ENCODE assay signal across 30 mouse cellular contexts in the genomic region with DNA sequence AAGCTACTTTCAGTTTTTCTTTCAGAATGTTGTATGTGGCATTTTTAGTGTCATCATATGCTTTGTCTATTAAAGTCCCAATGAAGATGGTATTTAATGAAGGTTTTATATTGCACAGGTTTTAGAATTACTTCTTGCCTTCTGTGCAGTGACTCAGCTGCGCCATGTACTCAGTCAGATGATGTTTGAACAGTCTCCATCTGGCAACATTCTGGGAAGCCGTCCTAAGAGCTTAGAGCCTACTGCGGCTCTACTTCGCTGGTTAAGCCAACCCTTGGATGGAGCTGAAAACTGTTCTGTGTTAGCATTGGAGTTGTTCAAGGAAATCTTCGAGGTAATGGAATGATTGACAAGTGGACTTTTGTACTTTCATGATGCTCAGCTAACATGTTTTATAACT. TPM values are rescaled to one million over a fixed set of nuclear protein-coding genes. Genes with fewer than 3 reads are reported as not detected.
DNase-seq lines count a peak whose midpoint lies in the region; ATAC-seq and TF ChIP-seq lines count a peak whose summit lies in the region.
"Had no signal": no experiment of that assay in that cellular context is flagged by ENCODE, and none has a peak within 500 bp of the region (broad histone marks: within the 10 kb centered on the region; RNA-seq: fewer than 3 reads in every experiment).

No protein-coding gene starts in this region.

- ATAC-seq in CD4-positive, CD25-positive, alpha-beta regulatory T cell, adult 4 months, result peak; percentile 22
- no peak for ATAC-seq in monocyte, adult 5-6 weeks (replicated peaks; ENCODE audit: insufficient number of reproducible peaks, low FRiP score, low TSS enrichment, poor library complexity, severe bottlenecking)
- ATAC-seq: forebrain, embryonic 14.5 days; liver, embryonic 12.5 days; liver, postnatal 0 days had no signal

- DNase-seq in layer of hippocampus, adult 18-20 months (ENCODE audit: low spot score in 2 of 2), result peak; percentile 46 to 78
- no peak for DNase-seq in layer of hippocampus, postnatal 25 days (ENCODE audit: extremely low spot score in 1 of 2, low spot score in 1 of 2)
- peak; percentile 9 for DNase-seq in brain, embryonic 14.5 days (ENCODE audit: low read depth)
- DNase-seq in layer of hippocampus, adult 9-11 months, result peak; percentile 64
- DNase-seq in spleen, adult 12 weeks (ENCODE audit: low spot score), result no peak
- DNase-seq: adrenal gland, postnatal 36 days; cerebellum, adult 9-11 months; embryo, embryonic 11 days; gastrocnemius, postnatal 10 days; heart, postnatal 10 days; kidney, adult 18-20 months; kidney, postnatal 36 days; liver, postnatal 0 days; lung, postnatal 36 days; thymus, postnatal 14 days had no signal

- TF ChIP-seq CTCF in brain, embryonic 14.5 days (IDR thresholded peaks at IDR 0.05; ENCODE audit: borderline replicate concordance, extremely low read depth, insufficient read depth, insufficient read length), result no peak

- TF ChIP-seq POLR2A in brain, embryonic 14.5 days (IDR thresholded peaks at IDR 0.05; ENCODE audit: borderline replicate concordance, extremely low read depth, insufficient read depth, insufficient read length, poor library complexity, severe bottlenecking), result no peak

RNA-seq across cellular contexts. Expression of gene Cip2a, which starts 10.2 kb away (rescaled TPM):
- total RNA-seq in layer of hippocampus, adult 18-20 months (2021), result 1 to 10 TPM; 1.0 to 1.7 TPM
- total RNA-seq in layer of hippocampus, postnatal 25 days (2021), result 1 to 10 TPM; 1.6 to 2.5 TPM
- 1 to 10 TPM; 4.5 to 5.5 TPM for polyA plus RNA-seq in CD4-positive, CD25-positive, alpha-beta regulatory T cell, adult 4 months (2017; shearing (Covaris generic))
- polyA plus RNA-seq in brain, embryonic 14.5 days (2012; rRNA removed), result 15.0 and 23.6 TPM in 2 replicates
- 7.2 to 12.8 TPM (median 8.2 TPM) in 3 replicates for total RNA-seq in monocyte, adult 5-6 weeks (2017)

RNA-seq across cellular contexts. Expression of gene Dzip3, which starts 10.2 kb away (rescaled TPM):
- 10 to 100 TPM; 77.4 to 81.7 TPM for total RNA-seq in layer of hippocampus, adult 18-20 months (2021)
- 10 to 100 TPM; 80.1 to 82.7 TPM for total RNA-seq in layer of hippocampus, postnatal 25 days (2021)
- 1 to 10 TPM; 5.4 to 5.6 TPM for polyA plus RNA-seq in CD4-positive, CD25-positive, alpha-beta regulatory T cell, adult 4 months (2017; shearing (Covaris generic))
- 92.6 and 94.8 TPM in 2 replicates for polyA plus RNA-seq in brain, embryonic 14.5 days (2012; rRNA removed)
- total RNA-seq in monocyte, adult 5-6 weeks (2017), result 8.8 to 18.0 TPM (median 15.0 TPM) in 3 replicates

RNA-seq across cellular contexts. Expression of gene Myh15, which starts 53.1 kb away (rescaled TPM):
- total RNA-seq in layer of hippocampus, adult 18-20 months (2021), result under 1 TPM; 0.63 to 0.89 TPM
- total RNA-seq in layer of hippocampus, postnatal 25 days (2021), result under 1 TPM; 0.75 to 0.86 TPM
- under 1 TPM; 0.32 to 0.44 TPM for polyA plus RNA-seq in CD4-positive, CD25-positive, alpha-beta regulatory T cell, adult 4 months (2017; shearing (Covaris generic))
- polyA plus RNA-seq in brain, embryonic 14.5 days (2012; rRNA removed), result 0.01 and 0.08 TPM in 2 replicates
- 0.19 to 0.32 TPM in 2 of 3 replicates, not detected in the other for total RNA-seq in monocyte, adult 5-6 weeks (2017)
- total RNA-seq: adrenal gland, adult 18-20 months; adrenal gland, postnatal 36 days; gastrocnemius, postnatal 10 days; heart, adult 8-10 months; heart, postnatal 10 days; megakaryocyte, adult 5-6 weeks had no signal
- polyA plus RNA-seq: gonadal fat pad, adult 2 months; hindbrain, embryonic 10.5 days; intestine, embryonic 14.5 days; kidney, embryonic 16.5 days; liver, embryonic 12.5 days; liver, postnatal 0 days; lung, embryonic 16.5 days; midbrain, embryonic 11.5 days; small intestine, adult 2 months; stomach, embryonic 15.5 days had no signal

Comparison
In these comparisons a context has a peak if more than half of its experiments do, and no peak if none do; other contexts are left out.
1. DNase-seq: peak in layer of hippocampus, adult 18-20 months (2 of 2), brain, embryonic 14.5 days (single experiment) and layer of hippocampus, adult 9-11 months (single experiment); none in layer of hippocampus, postnatal 25 days (0 of 2) and spleen, adult 12 weeks (single experiment).